Mouse (Mus musculus) neural tube, embryonic 12.5 days (tissue): ENCODE results near the gene Slc16a2. TPM values are rescaled to one million over a fixed set of nuclear protein-coding genes. Genes with fewer than 3 reads are reported as not detected.
A peak's percentile ranks its signal among the peaks of the same experiment; 100 is the strongest.

ENCODE experiments used
- ATAC-seq: fragments of 200-750 bp; cut with Nextera tagmentation; 2 replicates; pipeline ENCODE4 v1.8.0; 2017; ENCODE audit warnings: low read depth, mild to moderate bottlenecking, moderate TSS enrichment, moderate library complexity; ENCODE audit not compliant: low FRiP score
- H3K27ac ChIP-seq: fragments of 300-500 bp; sonication (generic); 2 replicates; pipeline ENCODE4 v1.5.1; 2016
- H3K27me3 ChIP-seq: fragments of 300-500 bp; sonication (generic); replicated peaks from 2 replicates; pipeline ENCODE4 v1.6.1; 2016; ENCODE audit warnings: mild to moderate bottlenecking
- H3K36me3 ChIP-seq: fragments of 300-500 bp; sonication (generic); 2 replicates; pipeline ENCODE4 v1.6.1; 2016; ENCODE audit warnings: mild to moderate bottlenecking
- H3K4me1 ChIP-seq: fragments of 300-500 bp; sonication (generic); 2 replicates; pipeline ENCODE4 v1.6.1; 2016
- H3K4me2 ChIP-seq: fragments of 300-500 bp; sonication (generic); replicated peaks from 2 replicates; pipeline ENCODE4 v1.6.1; 2016; ENCODE audit warnings: mild to moderate bottlenecking
- H3K4me3 ChIP-seq: fragments of 300-500 bp; sonication (generic); 2 replicates; pipeline ENCODE4 v1.5.1; 2016
- H3K9ac ChIP-seq: fragments of 300-500 bp; sonication (generic); 2 replicates; pipeline ENCODE4 v1.6.1; 2016; ENCODE audit warnings: mild to moderate bottlenecking
- H3K9me3 ChIP-seq: fragments of 300-500 bp; sonication (generic); 2 replicates; pipeline ENCODE4 v1.6.1; 2016; ENCODE audit warnings: mild to moderate bottlenecking
- WGBS: fragments of 180-500 bp; shearing (Covaris S2); methylation state at CpG from one replicate; pipeline ENCODE4 v1.1.7; 2016; 5-methylcytosine and 5-hydroxymethylcytosine counted together
- polyA plus RNA-seq: library from polyadenylated mRNA; unstranded; fragments of >200 nt; fragmentation: Nextera tagmentation; extraction: Ambion mirVana; gene quantifications from 2 replicates; pipeline ENCODE4 v1.2.1, GENCODE M21; 2016

Slc16a2 gene
- polyA plus RNA-seq = 13.1 and 14.4 TPM in 2 replicates

GRCm38 (mm10) chrX:103821832-103822196 lies at the start of gene Slc16a2:
Slc16a2 (minus strand) TSS chrX:103821983.
- H3K4me2 ChIP-seq = peak within 1 kb of the TSS; percentile 73
- peak within 1 kb of the TSS; percentile 67 for H3K9ac ChIP-seq
- peaks cover 45% of the 10 kb centered on the region for H3K27me3 ChIP-seq
- WGBS = 8% methylated on average over 16 of the region's 17 CpGs
- H3K9me3 ChIP-seq = no peaks in the 10 kb centered on the region
- peak; percentile 86 for ATAC-seq
- no peaks in the 10 kb centered on the region; the same call in 1 of the 2 replicates for H3K4me1 ChIP-seq
- peak within 1 kb of the TSS; percentile 49 for H3K4me3 ChIP-seq
- no peaks in the 10 kb centered on the region for H3K36me3 ChIP-seq
- no peak within 1 kb of the TSS for H3K27ac ChIP-seq

- Histone ChIP-seq H3K4me1 (no peaks in the 10 kb centered on the region), H3K9me3 (no peaks in the 10 kb centered on the region), H3K4me3 (no peak overlapping the region), H3K9ac (no peak overlapping the region), H3K36me3 (no peaks in the 10 kb centered on the region), H3K27ac (no peak overlapping the region), H3K27me3 (no peaks in the 10 kb centered on the region), H3K4me2 (no peak overlapping the region)
- 70% methylated on average over 2 of the region's 2 CpGs for WGBS
- no peak for ATAC-seq
These were observed 41.7 kb upstream of the Slc16a2 start for GRCm38 (mm10) chrX:103863502-103863901.

GRCm38 (mm10) chrX:103862877-103863276 lies 41.1 kb upstream of the Slc16a2 start:
- Histone ChIP-seq H3K36me3 (no peaks in the 10 kb centered on the region), H3K9me3 (no peaks in the 10 kb centered on the region), H3K27ac (no peak overlapping the region), H3K27me3 (no peaks in the 10 kb centered on the region), H3K4me2 (no peak overlapping the region), H3K4me3 (no peak overlapping the region), H3K9ac (no peak overlapping the region), H3K4me1 (no peaks in the 10 kb centered on the region)
- WGBS = 90% methylated on average over 3 of the region's 3 CpGs
- ATAC-seq = no peak

DNA sequence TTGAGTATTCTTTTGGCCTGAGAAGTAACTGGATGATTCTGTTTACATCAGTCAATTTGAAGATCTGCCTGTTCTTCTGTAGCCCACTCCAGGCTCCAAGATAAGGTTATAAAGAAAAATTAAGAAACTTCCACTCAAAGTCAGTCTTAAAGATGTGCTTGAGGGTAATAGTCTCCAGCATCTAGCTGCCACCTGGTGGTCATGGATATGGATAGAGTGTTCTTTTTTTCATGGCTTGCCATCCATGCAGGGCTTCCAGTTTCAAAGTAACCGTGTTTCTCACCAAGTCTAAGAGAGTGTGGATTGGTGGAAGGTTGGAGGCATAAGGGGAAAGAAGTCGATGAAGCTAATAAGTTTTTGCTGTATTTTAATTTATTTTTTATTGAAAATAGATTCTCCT lies 23.5 kb upstream of the Slc16a2 start:
- Histone ChIP-seq H3K36me3 (no peaks in the 10 kb centered on the region), H3K9me3 (no peaks in the 10 kb centered on the region), H3K27ac (no peak overlapping the region), H3K4me1 (no peaks in the 10 kb centered on the region), H3K9ac (no peak overlapping the region), H3K4me2 (no peak overlapping the region), H3K4me3 (no peak overlapping the region), H3K27me3 (peaks cover 8% of the 10 kb centered on the region; the same call in 1 of the 2 replicates)
- WGBS = 44% methylated on average over 2 of the region's 2 CpGs
- no peak for ATAC-seq

DNA sequence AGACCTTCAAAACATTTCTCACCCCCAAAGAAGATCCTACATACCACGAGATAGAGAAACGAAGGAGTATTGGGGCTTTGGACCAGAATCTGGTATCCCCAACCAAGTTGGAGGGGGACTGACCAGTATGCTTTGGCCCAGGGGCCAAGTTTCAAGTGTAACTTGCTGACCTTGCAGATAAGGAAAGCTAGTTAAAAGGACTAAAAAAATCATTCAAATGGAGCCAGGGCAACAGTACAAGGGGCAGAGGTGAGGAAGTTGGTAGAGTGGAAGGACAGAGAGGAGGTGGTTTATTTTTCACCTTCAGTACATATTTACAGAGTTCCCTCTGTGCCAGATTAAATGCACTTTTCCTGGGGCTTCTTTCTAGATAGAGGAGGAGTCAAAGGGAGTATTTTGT lies 7.1 kb upstream of the Slc16a2 start:
- ATAC-seq = no peak
- H3K9ac ChIP-seq = no peak overlapping the region
- H3K9me3 ChIP-seq = no peaks in the 10 kb centered on the region
- peaks cover 6% of the 10 kb centered on the region; the same call in 1 of the 2 replicates for H3K27me3 ChIP-seq
- H3K27ac ChIP-seq = no peak overlapping the region
- no peak overlapping the region for H3K4me2 ChIP-seq
- no peaks in the 10 kb centered on the region for H3K4me1 ChIP-seq
- 91% methylated on average over 2 of the region's 2 CpGs for WGBS
- H3K36me3 ChIP-seq = no peaks in the 10 kb centered on the region
- no peak overlapping the region for H3K4me3 ChIP-seq

DNA sequence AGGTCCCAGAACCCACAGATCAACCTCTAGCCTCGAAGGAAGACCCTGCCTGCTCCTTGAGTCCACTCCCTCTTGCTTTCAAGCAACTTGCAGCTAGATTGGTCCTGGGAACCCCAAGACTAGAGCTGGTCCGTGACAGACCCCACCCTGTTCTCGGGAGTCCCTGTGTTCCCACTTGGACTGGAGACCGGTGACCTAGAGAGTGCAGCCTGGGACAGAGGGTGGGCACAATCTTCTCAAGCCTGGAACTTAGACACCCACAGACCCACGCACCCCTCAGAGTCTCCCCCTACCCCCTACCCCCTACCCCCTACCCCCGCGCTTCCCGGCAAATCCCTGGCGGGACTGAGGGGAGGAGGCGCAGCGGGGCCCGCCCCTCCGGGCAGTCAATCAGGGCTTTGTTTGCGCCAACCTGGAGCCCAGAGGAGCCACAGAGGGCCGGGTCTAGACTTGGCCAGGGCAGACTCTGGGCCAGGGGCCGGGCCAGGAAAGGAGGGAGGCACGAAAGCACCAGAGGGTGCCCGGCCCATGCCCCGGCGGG lies 558 bp upstream of the Slc16a2 start:
- Histone ChIP-seq H3K4me2 (peak overlapping the region; percentile 73), H3K27ac (no peak overlapping the region), H3K36me3 (no peaks in the 10 kb centered on the region), H3K4me3 (peak overlapping the region; percentile 49), H3K9me3 (no peaks in the 10 kb centered on the region), H3K9ac (peak overlapping the region; percentile 67; the same call in 1 of the 2 replicates), H3K4me1 (no peaks in the 10 kb centered on the region; the same call in 1 of the 2 replicates), H3K27me3 (peaks cover 45% of the 10 kb centered on the region)
- WGBS = 25% methylated on average over 19 of the region's 20 CpGs
- peak; percentile 68 for ATAC-seq

- H3K4me3 ChIP-seq = peak overlapping the region; percentile 49
- H3K4me2 ChIP-seq = peak overlapping the region; percentile 73
- peaks cover 45% of the 10 kb centered on the region for H3K27me3 ChIP-seq
- WGBS = 23% methylated on average over 37 of the region's 37 CpGs
- H3K9ac ChIP-seq = peak overlapping the region; percentile 67
- H3K9me3 ChIP-seq = no peaks in the 10 kb centered on the region
- H3K36me3 ChIP-seq = no peaks in the 10 kb centered on the region
- ATAC-seq = peak; percentile 62
- no peaks in the 10 kb centered on the region; the same call in 1 of the 2 replicates for H3K4me1 ChIP-seq
- H3K27ac ChIP-seq = no peak overlapping the region
These were observed 470 bp downstream of the Slc16a2 start for GRCm38 (mm10) chrX:103821195-103821831.

GRCm38 (mm10) chrX:103820307-103821194 lies 1.2 kb downstream of the Slc16a2 start:
- H3K9me3 ChIP-seq = no peaks in the 10 kb centered on the region
- 27% methylated on average over 35 of the region's 35 CpGs for WGBS
- H3K27ac ChIP-seq = no peak overlapping the region
- peak overlapping the region; percentile 67; the same call in 1 of the 2 replicates for H3K9ac ChIP-seq
- peak; percentile 19; the same call in 1 of the 2 replicates for ATAC-seq
- peak overlapping the region; percentile 73 for H3K4me2 ChIP-seq
- no peaks in the 10 kb centered on the region; the same call in 1 of the 2 replicates for H3K4me1 ChIP-seq
- peaks cover 45% of the 10 kb centered on the region for H3K27me3 ChIP-seq
- H3K36me3 ChIP-seq = no peaks in the 10 kb centered on the region
- H3K4me3 ChIP-seq = peak overlapping the region; percentile 49

DNA sequence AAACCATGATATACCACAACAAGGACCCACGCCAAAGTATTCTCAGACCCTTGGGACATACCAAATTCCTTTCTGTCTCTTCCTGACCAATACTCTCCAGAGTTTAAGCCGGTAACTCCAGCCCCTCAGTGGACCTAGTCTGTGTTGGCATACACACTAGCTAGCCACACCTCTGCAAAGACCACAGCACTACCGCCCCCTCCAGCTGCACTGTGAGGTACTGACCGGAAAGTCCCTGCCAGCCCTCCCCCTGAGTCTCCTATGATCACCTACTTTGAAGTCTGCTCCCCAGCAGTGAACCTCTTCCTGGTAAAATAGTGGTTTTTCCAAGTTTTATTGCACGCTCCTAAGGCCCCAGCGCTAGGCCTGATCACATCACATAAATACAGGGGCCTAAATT lies 2.5 kb downstream of the Slc16a2 start:
- no peaks in the 10 kb centered on the region for H3K36me3 ChIP-seq
- no peak overlapping the region for H3K9ac ChIP-seq
- H3K9me3 ChIP-seq = no peaks in the 10 kb centered on the region
- H3K4me3 ChIP-seq = no peak overlapping the region
- no peaks in the 10 kb centered on the region; the same call in 1 of the 2 replicates for H3K4me1 ChIP-seq
- H3K27ac ChIP-seq = no peak overlapping the region
- H3K27me3 ChIP-seq = peaks cover 43% of the 10 kb centered on the region
- ATAC-seq = no peak
- peak overlapping the region; percentile 73 for H3K4me2 ChIP-seq
- WGBS = 47% methylated on average over 6 of the region's 6 CpGs

DNA sequence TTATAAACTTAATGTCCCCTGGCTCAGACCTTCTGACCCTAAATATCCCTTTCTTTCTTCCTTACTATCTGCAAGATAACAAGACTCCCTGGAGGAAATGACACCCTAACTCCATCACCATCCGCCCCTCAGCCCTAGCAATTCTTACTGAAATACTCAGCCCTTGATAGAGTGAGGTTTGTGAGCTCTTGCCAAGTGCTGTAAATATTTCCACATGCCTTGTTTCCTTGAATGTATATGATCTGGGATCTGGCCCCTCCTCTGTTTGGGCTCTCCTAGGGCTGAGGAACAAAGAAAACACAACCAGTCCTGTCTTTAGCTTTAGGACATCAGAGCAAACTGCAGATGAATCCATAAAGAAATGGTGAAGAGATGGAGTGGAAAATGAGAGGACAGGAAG lies 9.1 kb downstream of the Slc16a2 start:
- Histone ChIP-seq H3K4me3 (no peak overlapping the region), H3K36me3 (no peaks in the 10 kb centered on the region), H3K4me2 (no peak overlapping the region), H3K27ac (no peak overlapping the region), H3K9me3 (no peaks in the 10 kb centered on the region), H3K9ac (no peak overlapping the region), H3K27me3 (peaks cover 11% of the 10 kb centered on the region; the same call in 1 of the 2 replicates), H3K4me1 (no peaks in the 10 kb centered on the region)
- ATAC-seq = no peak
- 62% methylated on average over 1 of the region's 1 CpGs for WGBS

- H3K27ac ChIP-seq = no peak overlapping the region
- no peaks in the 10 kb centered on the region for H3K36me3 ChIP-seq
- H3K4me2 ChIP-seq = no peak overlapping the region
- 75% methylated on average over 1 of the region's 1 CpGs for WGBS
- H3K9me3 ChIP-seq = no peaks in the 10 kb centered on the region
- H3K4me3 ChIP-seq = no peak overlapping the region
- no peak overlapping the region for H3K9ac ChIP-seq
- ATAC-seq = no peak
- no peaks in the 10 kb centered on the region for H3K4me1 ChIP-seq
- peaks cover 11% of the 10 kb centered on the region; the same call in 1 of the 2 replicates for H3K27me3 ChIP-seq
These were observed 11.3 kb downstream of the Slc16a2 start for GRCm38 (mm10) chrX:103810483-103810882.

GRCm38 (mm10) chrX:103806373-103806772 lies 15.4 kb downstream of the Slc16a2 start:
- H3K36me3 ChIP-seq = no peaks in the 10 kb centered on the region
- ATAC-seq = no peak

More at GRCm38 (mm10) chrX:103806373-103806772, 15.4 kb downstream of the Slc16a2 start:
- Histone ChIP-seq H3K4me2 (no peak overlapping the region), H3K9me3 (no peaks in the 10 kb centered on the region), H3K27ac (no peak overlapping the region), H3K9ac (no peak overlapping the region), H3K27me3 (peaks cover 15% of the 10 kb centered on the region; the same call in 1 of the 2 replicates), H3K4me3 (no peak overlapping the region), H3K4me1 (no peaks in the 10 kb centered on the region)
- WGBS = 76% methylated on average over 4 of the region's 4 CpGs
